Mouse (Mus musculus): Measurements from ENCODE around the gene Atl3.

- no peak for TF ChIP-seq POLR2A (IDR thresholded peaks at IDR 0.05; ENCODE audit: control insufficient read depth, extremely low read depth, insufficient read depth, low read length, poor library complexity)
- no peak for TF ChIP-seq CTCF (IDR thresholded peaks at IDR 0.05; ENCODE audit: borderline replicate concordance, control insufficient read depth, extremely low read depth, insufficient read depth, low read length, poor library complexity)
Observed at GRCm38 (mm10) chr19:7531906-7532305, 38.1 kb downstream of the Atl3 start.
